Mouse (Mus musculus): ENCODE data around the gene Atp2a3. TPM values are rescaled to one million over a fixed set of nuclear protein-coding genes. Genes with fewer than 3 reads are reported as not detected.
A peak's percentile ranks its signal among the peaks of the same experiment; 100 is the strongest.

Atp2a3 gene
- polyA plus RNA-seq, 1 experiment from 2014 or later, result 2.2 TPM

- no peak overlapping the region for H3K27ac ChIP-seq
- H3K9me3 ChIP-seq (replicated peaks), result no peaks in the 10 kb centered on the region
- H3K4me1 ChIP-seq, result peaks cover 7% of the 10 kb centered on the region; the same call in 1 of the 2 replicates
- no peak overlapping the region for H3K9ac ChIP-seq
- H3K4me2 ChIP-seq (replicated peaks), result peak overlapping the region; percentile 50; the same call in 1 of the 2 replicates
- ATAC-seq (ENCODE audit: low FRiP score), result no peak
- H3K36me3 ChIP-seq, result no peaks in the 10 kb centered on the region
- peaks cover 57% of the 10 kb centered on the region for H3K27me3 ChIP-seq
- WGBS, result 19% methylated on average over 15 of the region's 15 CpGs
- H3K4me3 ChIP-seq, result no peak overlapping the region
Observed at GRCm38 (mm10) chr11:72959924-72960679, 867 bp upstream of the Atp2a3 start.

GRCm38 (mm10) chr11:72960723-72961071, 272 bp upstream of the Atp2a3 start:
- no peak for ATAC-seq (ENCODE audit: low FRiP score)
- H3K4me2 ChIP-seq (replicated peaks), result peak overlapping the region; percentile 50
- WGBS, result 3% methylated on average over 15 of the region's 15 CpGs
- no peak overlapping the region for H3K27ac ChIP-seq
- no peak overlapping the region for H3K9ac ChIP-seq
- H3K9me3 ChIP-seq (replicated peaks), result no peaks in the 10 kb centered on the region
- H3K4me1 ChIP-seq, result peaks cover 7% of the 10 kb centered on the region; the same call in 1 of the 2 replicates
- peaks cover 57% of the 10 kb centered on the region for H3K27me3 ChIP-seq
- no peaks in the 10 kb centered on the region for H3K36me3 ChIP-seq
- H3K4me3 ChIP-seq, result peak overlapping the region; percentile 28

DNA sequence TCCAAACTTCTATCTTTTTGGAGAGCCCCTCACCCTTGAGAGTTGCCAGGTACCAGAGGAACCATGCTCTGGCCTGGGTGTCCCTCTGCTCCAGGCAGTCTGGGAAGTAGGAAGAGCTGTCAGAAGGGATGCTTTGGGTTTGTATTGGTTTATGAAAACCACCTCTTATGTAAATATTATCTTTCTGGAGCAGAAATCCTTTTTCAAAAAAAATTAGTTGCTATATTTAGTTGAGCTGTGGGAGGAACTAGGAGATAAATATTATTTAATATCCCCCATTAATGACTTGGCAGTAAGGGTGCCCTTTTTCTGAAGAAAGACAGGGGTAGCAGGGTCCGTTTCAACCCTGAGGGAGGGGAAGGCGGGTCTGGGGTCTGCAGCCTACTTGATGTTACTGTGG, 1.4 kb downstream of the Atp2a3 start:
- H3K4me1 ChIP-seq, result peaks cover 7% of the 10 kb centered on the region; the same call in 1 of the 2 replicates
- no peak overlapping the region for H3K9ac ChIP-seq
- ATAC-seq (ENCODE audit: low FRiP score), result no peak
- no peak overlapping the region for H3K4me3 ChIP-seq
- H3K4me2 ChIP-seq (replicated peaks), result no peak overlapping the region
- no peaks in the 10 kb centered on the region for H3K36me3 ChIP-seq
- peaks cover 57% of the 10 kb centered on the region for H3K27me3 ChIP-seq
- no peaks in the 10 kb centered on the region for H3K9me3 ChIP-seq (replicated peaks)
- no peak overlapping the region for H3K27ac ChIP-seq
- WGBS, result 98% methylated on average over 2 of the region's 2 CpGs

DNA sequence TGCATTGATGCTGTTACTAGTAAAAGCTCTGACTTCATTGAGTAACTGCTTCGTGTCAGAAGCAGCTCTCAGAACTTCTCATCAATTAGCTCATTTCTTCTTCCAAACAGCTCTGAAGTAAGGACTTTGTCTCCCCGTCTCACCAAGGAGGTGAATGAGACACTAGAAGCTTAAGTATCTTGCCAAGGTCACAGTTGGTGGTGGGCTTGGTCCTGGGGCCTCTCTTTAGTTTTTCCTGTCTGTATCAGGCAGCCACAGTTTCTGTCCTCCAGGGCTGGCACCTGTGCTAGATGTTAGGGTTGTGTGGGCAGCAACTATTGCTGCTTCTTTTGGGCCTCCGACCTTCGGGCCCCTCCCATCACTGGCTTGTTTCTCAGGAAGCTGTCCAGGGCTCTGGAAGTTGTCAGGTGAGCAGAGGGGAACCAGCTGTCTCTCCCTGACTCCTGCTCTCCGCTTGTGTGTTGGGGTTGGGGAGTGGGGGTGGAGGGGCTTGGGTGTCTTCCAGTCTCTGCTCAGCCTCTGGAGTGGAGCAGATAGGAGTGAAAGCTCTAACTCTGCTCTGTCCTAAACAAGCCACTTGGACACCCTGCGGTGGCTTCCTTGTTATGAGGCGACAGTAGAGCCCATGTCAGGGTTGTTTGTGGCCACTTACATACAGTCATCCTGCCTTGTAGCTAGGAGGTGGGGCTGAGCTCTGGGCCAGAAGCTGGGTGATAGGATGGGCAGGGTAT, 2.3 kb downstream of the Atp2a3 start:
- H3K27ac ChIP-seq, result no peak overlapping the region
- H3K27me3 ChIP-seq, result peaks cover 57% of the 10 kb centered on the region
- ATAC-seq (ENCODE audit: low FRiP score), result no peak
- no peaks in the 10 kb centered on the region for H3K36me3 ChIP-seq
- WGBS, result 62% methylated on average over 7 of the region's 7 CpGs
- H3K4me3 ChIP-seq, result no peak overlapping the region
- H3K4me2 ChIP-seq (replicated peaks), result no peak overlapping the region
- H3K4me1 ChIP-seq, result peaks cover 7% of the 10 kb centered on the region; the same call in 1 of the 2 replicates
- no peak overlapping the region for H3K9ac ChIP-seq
- no peaks in the 10 kb centered on the region for H3K9me3 ChIP-seq (replicated peaks)

- no peak for ATAC-seq (ENCODE audit: low FRiP score)
- H3K36me3 ChIP-seq, result no peaks in the 10 kb centered on the region
- H3K27me3 ChIP-seq, result peaks cover 52% of the 10 kb centered on the region
- H3K4me1 ChIP-seq, result peaks cover 7% of the 10 kb centered on the region; the same call in 1 of the 2 replicates
- H3K9ac ChIP-seq, result no peak overlapping the region
- H3K9me3 ChIP-seq (replicated peaks), result no peaks in the 10 kb centered on the region
- H3K4me3 ChIP-seq, result no peak overlapping the region
- no peak overlapping the region for H3K4me2 ChIP-seq (replicated peaks)
- H3K27ac ChIP-seq, result no peak overlapping the region
- WGBS, result 61% methylated on average over 3 of the region's 3 CpGs
Observed at GRCm38 (mm10) chr11:72963789-72964294, 2.9 kb downstream of the Atp2a3 start.

- Histone ChIP-seq H3K4me3 (no peak overlapping the region), H3K27ac (no peak overlapping the region), H3K36me3 (no peaks in the 10 kb centered on the region), H3K9me3 (replicated peaks) (no peaks in the 10 kb centered on the region), H3K9ac (no peak overlapping the region), H3K4me2 (replicated peaks) (no peak overlapping the region), H3K4me1 (no peaks in the 10 kb centered on the region), H3K27me3 (no peaks in the 10 kb centered on the region)
- 85% methylated on average over 13 of the region's 13 CpGs for WGBS
- no peak for ATAC-seq (ENCODE audit: low FRiP score)
Observed at GRCm38 (mm10) chr11:72974995-72975503, 14.1 kb downstream of the Atp2a3 start.

- Histone ChIP-seq H3K36me3 (no peaks in the 10 kb centered on the region), H3K9ac (no peak overlapping the region), H3K4me2 (replicated peaks) (no peak overlapping the region), H3K9me3 (replicated peaks) (no peaks in the 10 kb centered on the region), H3K27me3 (no peaks in the 10 kb centered on the region), H3K4me1 (no peaks in the 10 kb centered on the region), H3K4me3 (no peak overlapping the region), H3K27ac (no peak overlapping the region)
- ATAC-seq (ENCODE audit: low FRiP score), result no peak
- WGBS, result 82% methylated on average over 9 of the region's 9 CpGs
Observed at GRCm38 (mm10) chr11:72982516-72982915, 21.5 kb downstream of the Atp2a3 start.

GRCm38 (mm10) chr11:72983283-72983682, 22.3 kb downstream of the Atp2a3 start:
- Histone ChIP-seq H3K9ac (no peak overlapping the region), H3K27me3 (no peaks in the 10 kb centered on the region), H3K4me1 (no peaks in the 10 kb centered on the region), H3K4me3 (no peak overlapping the region), H3K36me3 (no peaks in the 10 kb centered on the region), H3K4me2 (replicated peaks) (no peak overlapping the region), H3K9me3 (replicated peaks) (no peaks in the 10 kb centered on the region), H3K27ac (no peak overlapping the region)
- 53% methylated on average over 5 of the region's 5 CpGs for WGBS
- ATAC-seq (ENCODE audit: low FRiP score), result no peak

DNA sequence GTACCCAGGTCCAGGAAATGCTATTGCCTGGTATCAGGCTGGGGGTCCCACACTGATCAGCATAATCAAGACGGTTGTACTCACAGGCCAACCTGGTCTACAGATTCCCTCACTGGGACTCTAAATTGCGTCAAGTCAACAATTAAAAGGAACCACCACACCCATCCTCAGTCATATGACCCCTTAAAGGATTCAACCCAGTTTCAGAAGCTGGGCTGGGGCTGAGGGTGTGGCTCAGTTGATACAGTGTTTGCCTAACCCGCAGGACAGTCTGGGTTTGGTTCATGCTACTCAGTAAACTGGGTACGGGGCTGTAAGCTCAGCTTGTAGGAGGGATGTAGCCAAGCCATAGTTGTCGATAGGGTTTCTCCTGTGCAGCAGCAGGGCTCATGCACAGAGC, 25.8 kb downstream of the Atp2a3 start:
- H3K9me3 ChIP-seq (replicated peaks), result no peaks in the 10 kb centered on the region
- H3K27me3 ChIP-seq, result no peaks in the 10 kb centered on the region
- H3K9ac ChIP-seq, result no peak overlapping the region
- WGBS, result 88% methylated on average over 5 of the region's 5 CpGs
- no peak for ATAC-seq (ENCODE audit: low FRiP score)
- no peak overlapping the region for H3K4me3 ChIP-seq
- H3K4me1 ChIP-seq, result no peaks in the 10 kb centered on the region
- H3K4me2 ChIP-seq (replicated peaks), result no peak overlapping the region
- no peak overlapping the region for H3K27ac ChIP-seq
- H3K36me3 ChIP-seq, result no peaks in the 10 kb centered on the region

DNA sequence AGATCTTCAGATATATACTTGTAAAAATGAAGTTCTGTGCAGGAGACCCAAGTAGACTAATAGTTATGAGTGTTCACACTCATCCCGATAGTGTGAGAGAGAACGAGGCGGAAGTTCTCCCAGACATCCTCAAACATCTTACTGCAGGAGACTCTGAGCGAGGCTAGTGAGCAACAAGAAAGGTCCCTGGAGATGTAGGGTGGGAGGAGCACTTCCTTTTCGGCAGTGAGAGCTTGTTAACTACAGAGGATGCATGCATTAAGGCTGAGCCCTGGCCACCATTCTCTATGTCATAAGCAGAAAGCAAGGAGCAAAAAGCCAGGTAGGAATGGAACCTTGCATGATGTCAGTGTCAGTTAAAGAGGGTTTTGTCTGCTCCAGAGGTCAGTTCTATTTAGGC, 26.3 kb downstream of the Atp2a3 start:
- Histone ChIP-seq H3K4me2 (replicated peaks) (no peak overlapping the region), H3K9ac (no peak overlapping the region), H3K27me3 (no peaks in the 10 kb centered on the region), H3K4me1 (peaks cover 2% of the 10 kb centered on the region; the same call in 1 of the 2 replicates), H3K36me3 (no peaks in the 10 kb centered on the region), H3K9me3 (replicated peaks) (no peaks in the 10 kb centered on the region), H3K27ac (no peak overlapping the region), H3K4me3 (no peak overlapping the region)
- 70% methylated on average over 5 of the region's 5 CpGs for WGBS
- ATAC-seq (ENCODE audit: low FRiP score), result no peak

- H3K4me1 ChIP-seq, result peaks cover 2% of the 10 kb centered on the region; the same call in 1 of the 2 replicates
- no peaks in the 10 kb centered on the region for H3K36me3 ChIP-seq
- no peak overlapping the region for H3K4me3 ChIP-seq
- H3K4me2 ChIP-seq (replicated peaks), result no peak overlapping the region
- no peaks in the 10 kb centered on the region for H3K9me3 ChIP-seq (replicated peaks)
- H3K27me3 ChIP-seq, result no peaks in the 10 kb centered on the region
- H3K27ac ChIP-seq, result no peak overlapping the region
- 88% methylated on average over 5 of the region's 5 CpGs for WGBS
- ATAC-seq (ENCODE audit: low FRiP score), result no peak
- H3K9ac ChIP-seq, result no peak overlapping the region
Observed at GRCm38 (mm10) chr11:72987807-72988206, 26.8 kb downstream of the Atp2a3 start.

GRCm38 (mm10) chr11:72989044-72989443, 28.1 kb downstream of the Atp2a3 start:
- no peaks in the 10 kb centered on the region for H3K9me3 ChIP-seq (replicated peaks)
- peaks cover 2% of the 10 kb centered on the region; the same call in 1 of the 2 replicates for H3K4me1 ChIP-seq
- H3K4me2 ChIP-seq (replicated peaks), result no peak overlapping the region
- WGBS, result 84% methylated on average over 6 of the region's 6 CpGs
- H3K27me3 ChIP-seq, result no peaks in the 10 kb centered on the region
- no peak overlapping the region for H3K4me3 ChIP-seq
- no peak overlapping the region for H3K27ac ChIP-seq
- no peak for ATAC-seq (ENCODE audit: low FRiP score)
- no peaks in the 10 kb centered on the region for H3K36me3 ChIP-seq
- no peak overlapping the region for H3K9ac ChIP-seq

Measured in hindbrain, embryonic 12.5 days (tissue).